Mouse (Mus musculus): ENCODE measurements around the gene Phf21a.

DNA sequence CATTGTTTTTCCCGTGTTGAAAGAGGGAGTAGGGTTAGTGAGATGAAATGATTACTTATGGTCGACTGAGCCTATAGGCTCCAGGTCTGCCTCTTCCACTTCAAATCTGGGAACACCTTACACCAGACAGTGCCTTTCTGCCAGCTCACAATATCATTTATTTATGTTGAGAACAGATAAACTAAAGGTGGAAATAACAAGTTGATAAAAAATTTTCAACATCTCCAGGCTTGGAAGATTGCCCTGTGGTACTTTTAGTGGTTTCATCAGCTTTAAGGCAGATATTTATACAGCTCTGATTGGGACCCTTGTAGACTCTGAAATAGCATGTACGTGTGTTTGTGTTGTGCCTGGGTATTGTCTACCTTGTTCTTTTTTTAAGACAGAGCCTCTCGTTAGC is 83.4 kb downstream of the Phf21a start:
- TF ChIP-seq CTCF (IDR thresholded peaks at IDR 0.05; ENCODE audit: low read depth, low read length) (no peak), POLR2A (IDR thresholded peaks at IDR 0.05; ENCODE audit: insufficient read depth, low read length) (no peak)
